Mouse (Mus musculus) liver, postnatal 0 days (tissue): Measurements from ENCODE around the gene Rpl31. TPM values are rescaled to one million over a fixed set of nuclear protein-coding genes. Genes with fewer than 3 reads are reported as not detected.

Experiments
- ATAC-seq: fragments of 200-750 bp; cut with Nextera tagmentation; 2 replicates; pipeline ENCODE4 v1.8.0; 2017; ENCODE audit warnings: mild to moderate bottlenecking, moderate library complexity
- DNase-seq: peaks from one replicate; pipeline ENCODE4 v3.0.0-alpha.2; 2016
- H3K27ac ChIP-seq: fragments of 300-500 bp; sonication (generic); 2 replicates; pipeline ENCODE4 v1.5.1; 2014; ENCODE audit warnings: antibody characterized with exemption, moderate library complexity, mild to moderate bottlenecking, low read depth
- H3K27me3 ChIP-seq: fragments of 300-500 bp; sonication (generic); 2 replicates; pipeline ENCODE4 v1.6.1; 2014; ENCODE audit warnings: low read length, control low read depth, mixed read lengths; ENCODE audit not compliant: insufficient read depth
- H3K36me3 ChIP-seq: fragments of 300-500 bp; sonication (generic); replicated peaks from 2 replicates; pipeline ENCODE4 v1.6.1; 2014; ENCODE audit warnings: mild to moderate bottlenecking, control low read depth, low read length, moderate library complexity, mixed read lengths; ENCODE audit not compliant: insufficient read depth
- H3K4me1 ChIP-seq: fragments of 300-500 bp; sonication (generic); 2 replicates; pipeline ENCODE4 v1.6.1; 2014; ENCODE audit warnings: antibody characterized with exemption, mild to moderate bottlenecking, control low read depth; ENCODE audit not compliant: insufficient read depth
- H3K4me2 ChIP-seq: fragments of 300-500 bp; sonication (generic); 2 replicates; pipeline ENCODE4 v1.6.1; 2014; ENCODE audit warnings: low read depth, mild to moderate bottlenecking, low read length, moderate library complexity, mixed read lengths
- H3K4me3 ChIP-seq: fragments of 300-500 bp; sonication (generic); 2 replicates; pipeline ENCODE4 v1.5.1; 2014; ENCODE audit warnings: low read depth, low read length
- H3K9ac ChIP-seq: fragments of 300-500 bp; sonication (generic); replicated peaks from 2 replicates; pipeline ENCODE4 v1.6.1; 2014; ENCODE audit warnings: mild to moderate bottlenecking, moderate library complexity
- H3K9me3 ChIP-seq: fragments of 300-500 bp; sonication (generic); 2 replicates; pipeline ENCODE4 v1.6.1; 2016; ENCODE audit warnings: mild to moderate bottlenecking, control low read depth, low read length, mixed read lengths
- CTCF ChIP-seq: sonication (generic); IDR thresholded peaks from 2 replicates; pipeline ENCODE4 v1.5.1; 2016; ENCODE audit warnings: antibody characterized with exemption, low read depth
- EP300 ChIP-seq: IDR thresholded peaks from 2 replicates; pipeline ENCODE4 v1.6.1; 2016; ENCODE audit warnings: antibody characterized with exemption, low read depth, mild to moderate bottlenecking
- WGBS: fragments of 180-500 bp; shearing (Covaris S2); extraction: QIAGEN DNeasy Blood & Tissue Kit; methylation state at CpG from one replicate; pipeline ENCODE4 v1.1.7; 2014; ENCODE audit not compliant: insufficient replicate concordance; 5-methylcytosine and 5-hydroxymethylcytosine counted together
- polyA plus RNA-seq: library from polyadenylated mRNA; unstranded; fragments of >200 nt; fragmentation: Nextera tagmentation; extraction: Ambion mirVana; gene quantifications from 2 replicates; pipeline ENCODE4 v1.2.1, GENCODE M21; 2015

Rpl31 gene
- polyA plus RNA-seq, 1 experiment from 2014 or later: 306 TPM

GRCm38 (mm10) chr1:39340156-39340555 lies 27.5 kb upstream of the Rpl31 start:
- TF ChIP-seq CTCF: no peak
- no peak for TF ChIP-seq EP300
- Histone ChIP-seq H3K4me1 (no peaks in the 10 kb centered on the region), H3K36me3 (0 out of 2 replicates have a peak, but pooled peaks cover 4% of the 10 kb centered on the region), H3K27ac (no peak overlapping the region), H3K27me3 (no peaks in the 10 kb centered on the region; the same call in 1 of the 2 replicates), H3K9me3 (no peaks in the 10 kb centered on the region), H3K4me2 (no peak overlapping the region), H3K4me3 (no peak overlapping the region), H3K9ac (no peak overlapping the region)
- ATAC-seq: no peak
- no peak for DNase-seq
- 55% methylated on average over 6 of the region's 6 CpGs for WGBS

GRCm38 (mm10) chr1:39340647-39341046 lies 27.0 kb upstream of the Rpl31 start:
- Histone ChIP-seq H3K4me1 (no peaks in the 10 kb centered on the region), H3K4me2 (no peak overlapping the region), H3K4me3 (no peak overlapping the region), H3K9me3 (no peaks in the 10 kb centered on the region), H3K36me3 (0 out of 2 replicates have a peak, but pooled peaks cover 4% of the 10 kb centered on the region), H3K9ac (no peak overlapping the region), H3K27me3 (no peaks in the 10 kb centered on the region; the same call in 1 of the 2 replicates), H3K27ac (no peak overlapping the region)
- WGBS: 17% methylated on average over 8 of the region's 8 CpGs
- DNase-seq: peak; percentile 37
- TF ChIP-seq EP300 (no peak), CTCF (peak; percentile 78)
- peak; percentile 62 for ATAC-seq

DNA sequence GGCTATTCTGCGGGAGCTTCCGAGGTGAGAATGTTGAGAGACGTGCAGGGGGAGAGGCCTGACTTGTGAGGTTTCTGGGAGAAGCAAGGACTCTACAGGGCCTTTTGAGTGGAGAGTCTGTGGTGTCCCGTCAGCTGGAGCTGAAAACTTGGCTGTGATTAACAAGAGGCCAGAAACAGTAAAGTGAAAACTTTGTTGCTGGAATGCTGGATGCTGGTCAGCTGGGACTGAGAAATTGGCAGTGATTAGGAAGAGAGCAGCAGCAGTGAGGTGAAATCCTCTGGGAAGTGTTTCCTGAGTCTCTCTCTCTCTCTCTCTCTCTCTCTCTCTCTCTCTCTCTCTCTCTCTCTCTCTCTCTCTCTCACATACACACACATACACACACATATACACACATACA lies 25.8 kb upstream of the Rpl31 start:
- Histone ChIP-seq H3K4me1 (no peaks in the 10 kb centered on the region), H3K9me3 (no peaks in the 10 kb centered on the region), H3K4me2 (no peak overlapping the region), H3K9ac (no peak overlapping the region), H3K36me3 (0 out of 2 replicates have a peak, but pooled peaks cover 7% of the 10 kb centered on the region), H3K4me3 (no peak overlapping the region), H3K27ac (no peak overlapping the region), H3K27me3 (no peaks in the 10 kb centered on the region; the same call in 1 of the 2 replicates)
- 76% methylated on average over 4 of the region's 4 CpGs for WGBS
- DNase-seq (no peak), ATAC-seq (no peak)
- TF ChIP-seq CTCF: no peak

DNA sequence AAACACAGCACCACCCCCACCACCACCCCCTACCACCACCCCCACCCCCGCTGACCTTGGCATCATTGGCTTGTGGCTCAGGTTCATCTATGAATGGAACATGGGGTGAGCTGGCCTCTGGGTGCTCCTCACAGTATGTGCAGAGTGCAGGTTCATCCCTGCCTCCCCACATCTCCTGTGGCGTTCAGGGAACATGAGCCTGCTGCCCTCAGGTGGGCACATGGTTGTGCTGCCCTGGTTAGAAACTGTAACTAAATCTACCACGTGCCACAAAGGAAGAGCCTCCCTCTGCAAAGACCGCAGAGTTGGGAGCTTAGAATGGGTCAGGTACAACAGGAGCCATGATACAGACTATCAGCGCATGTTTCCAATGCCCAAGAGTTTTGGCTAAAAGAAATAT lies 24.4 kb upstream of the Rpl31 start:
- H3K27ac ChIP-seq: no peak overlapping the region
- H3K9me3 ChIP-seq: no peaks in the 10 kb centered on the region
- no peak overlapping the region for H3K4me2 ChIP-seq
- no peak for TF ChIP-seq EP300
- no peak for TF ChIP-seq CTCF
- no peaks in the 10 kb centered on the region for H3K4me1 ChIP-seq
- no peak overlapping the region for H3K4me3 ChIP-seq
- 0 out of 2 replicates have a peak, but pooled peaks cover 6% of the 10 kb centered on the region for H3K36me3 ChIP-seq
- ATAC-seq: no peak
- H3K9ac ChIP-seq: no peak overlapping the region
- 84% methylated on average over 5 of the region's 5 CpGs for WGBS
- no peaks in the 10 kb centered on the region; the same call in 1 of the 2 replicates for H3K27me3 ChIP-seq
- no peak for DNase-seq

GRCm38 (mm10) chr1:39344981-39345600 lies 22.6 kb upstream of the Rpl31 start:
- Histone ChIP-seq H3K9me3 (no peaks in the 10 kb centered on the region), H3K36me3 (0 out of 2 replicates have a peak, but pooled peaks cover 3% of the 10 kb centered on the region), H3K4me2 (no peak overlapping the region), H3K27me3 (no peaks in the 10 kb centered on the region; the same call in 1 of the 2 replicates), H3K27ac (no peak overlapping the region), H3K4me3 (no peak overlapping the region), H3K9ac (no peak overlapping the region), H3K4me1 (no peaks in the 10 kb centered on the region)
- no peak for DNase-seq
- TF ChIP-seq CTCF (peak; percentile 34), EP300 (no peak)
- 55% methylated on average over 21 of the region's 21 CpGs for WGBS
- ATAC-seq: no peak

DNA sequence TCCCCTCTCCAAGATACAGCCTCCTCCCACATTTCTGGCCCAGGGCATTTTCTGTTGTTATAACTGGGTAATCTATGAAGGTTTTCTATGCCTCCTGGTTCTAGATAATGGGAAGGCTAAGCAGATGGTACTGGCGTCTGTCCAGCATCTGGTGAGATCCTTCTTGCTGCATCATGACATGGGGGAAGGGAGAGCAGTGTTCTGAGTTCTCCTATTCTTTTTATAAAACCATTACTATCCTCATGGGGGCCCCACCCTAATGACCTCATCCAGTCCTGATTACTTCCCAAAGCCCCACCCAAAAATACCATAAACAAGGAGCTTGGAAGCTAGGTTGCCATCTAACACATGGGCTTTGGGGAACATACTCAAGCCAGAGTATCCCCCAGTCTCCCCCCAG lies 18.6 kb upstream of the Rpl31 start:
- Histone ChIP-seq H3K27ac (no peak overlapping the region), H3K9ac (no peak overlapping the region), H3K4me1 (no peaks in the 10 kb centered on the region), H3K9me3 (no peaks in the 10 kb centered on the region), H3K4me3 (no peak overlapping the region), H3K36me3 (0 out of 2 replicates have a peak, but pooled peaks cover 3% of the 10 kb centered on the region), H3K27me3 (no peaks in the 10 kb centered on the region; the same call in 1 of the 2 replicates), H3K4me2 (no peak overlapping the region)
- ATAC-seq: no peak
- DNase-seq: no peak
- TF ChIP-seq EP300 (no peak), CTCF (no peak)
- 32% methylated on average over 1 of the region's 1 CpGs for WGBS
